Mouse (Mus musculus) hematopoietic stem cell, adult 5-6 weeks (primary cell): ENCODE data around the gene H2-Eb1. TPM values are rescaled to one million over a fixed set of nuclear protein-coding genes. Genes with fewer than 3 reads are reported as not detected.
A peak's percentile ranks its signal among the peaks of the same experiment; 100 is the strongest.

ENCODE experiments used
- ATAC-seq, 2 experiments: fragments of 125-278 bp in 1 of 2; replicated peaks in 1 of 2; 2 replicates each; pipeline ENCODE4 v1.8.0; 2016 to 2017; ENCODE audit warnings: inconsistent platforms in 2 of 2, mild to moderate bottlenecking in 2 of 2, moderate number of reproducible peaks in 2 of 2, low read depth in 1 of 2, moderate TSS enrichment in 1 of 2; ENCODE audit not compliant: low FRiP score in 2 of 2, poor library complexity in 2 of 2, severe bottlenecking in 2 of 2, insufficient read depth in 1 of 2, low TSS enrichment in 1 of 2
- total RNA-seq: library from RNA; stranded (forward); fragments of 172-1452, 232-1000 nt; gene quantifications from 2 replicates; pipeline ENCODE4 v1.2.3, GENCODE M21; 2017

H2-Eb1 gene
- total RNA-seq, 1 experiment from 2014 or later, result 64.4 TPM

DNA sequence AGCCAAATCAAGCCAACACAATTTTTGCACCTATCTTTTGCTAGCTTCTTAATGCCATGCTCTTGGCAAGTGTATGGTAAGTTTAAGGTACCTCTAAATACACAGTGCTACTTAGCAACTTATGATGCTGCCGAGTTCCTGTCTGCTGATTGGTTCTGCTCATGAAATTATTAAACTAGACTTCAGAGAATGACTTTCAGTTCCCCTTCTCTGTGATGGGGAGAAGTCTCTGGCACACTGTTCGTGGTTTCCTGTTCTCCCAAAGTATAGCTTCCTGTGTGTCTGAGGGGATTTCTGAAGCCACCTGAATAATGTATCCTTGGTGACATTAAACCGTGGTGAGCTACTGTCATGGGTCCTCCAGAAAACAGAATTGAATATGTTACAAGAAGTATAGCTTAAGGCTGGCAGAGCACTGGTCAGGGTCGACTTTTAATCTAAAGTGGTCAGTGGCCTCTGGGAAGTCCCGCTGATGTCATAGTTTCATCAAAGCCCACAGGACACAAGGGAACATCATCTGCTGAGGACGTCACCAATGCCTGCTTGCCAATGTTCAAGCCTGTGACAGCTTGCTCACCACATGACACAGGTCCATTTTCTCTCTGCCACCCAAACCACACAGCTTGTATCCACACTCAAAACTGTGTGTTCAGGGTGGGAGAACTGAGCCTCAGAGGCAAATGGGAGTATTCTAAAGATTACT, 42.1 kb downstream of the H2-Eb1 start:
- ATAC-seq, result peak; percentile 66 to 87

DNA sequence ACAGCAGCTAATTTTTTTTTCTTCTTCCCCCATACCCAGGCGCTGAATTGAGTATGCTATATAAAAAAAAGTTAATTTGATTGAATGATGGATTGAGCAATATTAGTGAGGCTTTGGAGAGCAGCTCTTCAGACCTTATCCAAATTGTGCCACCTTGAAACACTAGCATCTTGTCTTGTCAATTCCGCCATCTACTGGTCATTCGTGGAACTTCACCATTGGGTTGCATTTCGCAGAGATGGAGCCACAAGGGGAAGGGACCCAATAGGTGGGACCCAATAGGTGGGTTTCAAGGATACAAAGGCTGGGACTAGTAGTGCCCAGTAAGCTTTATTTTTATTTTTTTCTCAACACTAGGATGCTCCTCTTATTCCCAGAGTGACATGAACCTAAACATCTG, 43.8 kb downstream of the H2-Eb1 start:
- ATAC-seq, result peak; percentile 37 to 58; a peak in 3 of 4 replicates

DNA sequence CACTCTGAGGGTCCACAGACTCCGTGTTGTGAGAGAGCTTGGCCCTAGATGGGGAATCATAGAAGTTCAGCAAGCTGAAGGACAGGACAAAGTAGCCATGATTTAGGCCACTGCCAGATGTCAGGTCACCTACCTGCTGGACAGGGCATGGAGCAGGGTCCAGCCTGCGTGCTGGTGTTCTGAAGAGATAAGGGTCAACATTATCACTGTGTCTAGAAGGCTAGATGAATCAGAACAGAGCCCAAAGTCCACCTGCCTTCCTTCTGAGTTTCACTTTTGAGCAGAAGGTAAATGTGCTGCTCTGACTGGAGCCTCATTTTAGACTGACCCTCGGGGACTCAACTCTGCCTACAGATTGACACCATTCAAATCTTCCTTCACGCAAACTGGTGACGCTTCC, 48.9 kb downstream of the H2-Eb1 start, which contains the start of gene Btnl2:
Gene Btnl2, plus strand, starts transcription at position 284 of the 400 bp plus-strand sequence.
- ATAC-seq, result 0 out of 4 replicates have a peak, but pooled peaks of 1 of the 2 experiments have one; percentile 10

DNA sequence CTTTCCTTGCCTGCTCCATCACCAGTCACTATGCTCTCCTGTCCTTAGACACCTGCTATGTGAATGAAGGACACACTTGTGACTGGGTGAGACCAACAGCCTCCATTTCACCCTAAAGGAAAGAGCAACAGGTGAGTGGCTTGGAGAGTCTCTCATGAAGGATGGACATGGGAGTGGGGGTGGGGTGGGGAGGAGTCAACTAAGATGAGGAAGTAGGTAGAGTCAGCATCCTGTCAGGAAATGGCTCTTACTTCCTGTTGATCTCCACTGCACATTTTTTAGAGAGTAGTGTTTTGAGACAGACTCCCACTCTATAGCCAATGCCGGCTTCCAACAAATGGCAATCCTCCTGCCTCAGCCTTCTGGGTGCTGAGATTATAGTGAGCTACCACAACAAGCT, 49.3 kb downstream of the H2-Eb1 start:
- ATAC-seq, result peak; percentile 46 to 58; a peak in 2 of 4 replicates

DNA sequence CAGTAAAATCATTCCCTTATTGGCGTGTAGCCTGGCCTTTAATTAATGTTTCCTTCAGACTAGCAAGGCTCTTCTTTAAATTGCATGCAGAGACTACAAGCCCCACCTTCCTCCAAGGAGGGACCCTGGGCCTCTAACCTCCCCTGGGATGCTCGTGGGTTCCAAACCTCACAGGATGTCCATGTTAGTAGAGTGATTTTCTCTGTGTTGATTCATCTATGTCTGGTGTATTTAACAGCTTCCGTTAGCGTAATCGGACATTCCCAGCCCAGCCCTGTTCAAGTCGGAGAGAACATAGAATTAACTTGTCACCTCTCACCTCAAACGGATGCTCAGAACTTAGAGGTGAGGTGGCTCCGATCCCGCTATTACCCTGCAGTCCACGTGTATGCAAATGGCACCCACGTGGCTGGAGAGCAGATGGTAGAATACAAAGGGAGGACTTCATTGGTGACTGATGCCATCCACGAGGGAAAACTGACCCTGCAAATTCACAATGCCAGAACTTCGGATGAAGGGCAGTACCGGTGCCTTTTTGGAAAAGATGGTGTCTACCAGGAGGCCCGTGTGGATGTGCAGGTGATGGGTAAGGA, 57.4 kb downstream of the H2-Eb1 start:
- no peak for ATAC-seq

DNA sequence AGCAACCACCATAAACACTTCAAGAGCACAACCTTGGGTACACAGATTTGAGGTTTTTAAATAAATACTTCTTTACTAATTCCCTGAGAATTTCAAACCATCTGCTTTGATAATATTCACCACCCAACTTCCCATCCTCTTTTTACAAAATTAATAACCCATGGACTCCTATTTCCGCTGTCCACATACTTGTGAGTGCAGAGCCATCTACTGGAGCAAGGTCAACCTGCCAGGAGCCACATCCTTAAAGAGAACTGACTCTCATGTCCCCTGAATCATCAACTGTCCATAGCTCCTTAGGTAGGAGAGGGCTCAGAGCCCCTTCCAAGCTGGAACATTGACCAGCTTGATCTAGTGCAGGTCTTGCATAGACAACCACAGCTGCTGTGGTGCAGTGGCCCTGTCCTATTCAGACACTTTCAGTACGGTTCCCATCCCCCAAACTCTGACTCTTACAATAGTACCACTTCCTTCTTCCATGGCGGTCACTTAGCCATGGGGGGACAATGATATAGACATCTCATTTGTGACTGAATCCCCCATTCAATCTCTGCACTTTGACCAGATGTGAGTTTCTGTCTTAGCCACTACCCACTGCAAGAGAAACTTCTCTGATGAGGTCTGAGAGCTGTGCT, 58.1 kb downstream of the H2-Eb1 start:
- ATAC-seq, result no peak

DNA sequence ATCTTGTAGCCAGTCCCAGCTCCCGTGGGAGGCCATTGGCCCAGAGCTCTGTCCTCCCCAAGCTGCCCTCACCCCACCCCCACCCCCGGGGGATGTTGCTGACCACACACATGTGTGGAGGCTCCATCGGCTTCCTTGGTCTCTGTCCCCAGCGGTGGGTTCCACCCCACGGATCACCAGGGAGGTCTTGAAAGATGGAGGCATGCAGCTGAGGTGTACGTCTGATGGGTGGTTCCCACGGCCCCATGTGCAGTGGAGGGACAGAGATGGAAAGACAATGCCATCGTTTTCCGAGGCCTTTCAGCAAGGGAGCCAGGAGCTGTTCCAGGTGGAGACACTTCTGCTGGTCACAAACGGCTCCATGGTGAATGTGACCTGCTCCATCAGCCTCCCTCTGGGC, 59.4 kb downstream of the H2-Eb1 start:
- no peak for ATAC-seq

Other genes with a start within 250 kb of the H2-Eb1 start
- gene H2-Oa, start 213.5 kb upstream of the H2-Eb1 start, total RNA-seq, result 9.2 and 16.9 TPM in 2 replicates
- 88.1 and 135 TPM in 2 replicates for gene H2-DMa, start 186.3 kb upstream of the H2-Eb1 start, total RNA-seq
- 348 and 418 TPM in 2 replicates for gene Brd2, start 183.2 kb upstream of the H2-Eb1 start, total RNA-seq
- 4.6 and 6.4 TPM in 2 replicates for gene H2-DMb2, start 162.6 kb upstream of the H2-Eb1 start, total RNA-seq
- gene H2-DMb1, start 152.8 kb upstream of the H2-Eb1 start, total RNA-seq, result 51.5 and 55.9 TPM in 2 replicates
- gene Tap1, start 118.3 kb upstream of the H2-Eb1 start, total RNA-seq, result 130 and 164 TPM in 2 replicates
- gene Psmb9, start 118.1 kb upstream of the H2-Eb1 start, total RNA-seq, result 124 and 169 TPM in 2 replicates
- 392 and 482 TPM in 2 replicates for gene Psmb8, start 108.1 kb upstream of the H2-Eb1 start, total RNA-seq
- gene Tap2, start 102.3 kb upstream of the H2-Eb1 start, total RNA-seq, result 113 and 116 TPM in 2 replicates
- 60.2 and 91.1 TPM in 2 replicates for gene H2-Ob, start 67.0 kb upstream of the H2-Eb1 start, total RNA-seq
- gene H2-Ab1, start 48.2 kb upstream of the H2-Eb1 start, total RNA-seq, result 155 and 159 TPM in 2 replicates
- 66.5 and 77.4 TPM in 2 replicates for gene H2-Aa, start 18.0 kb upstream of the H2-Eb1 start, total RNA-seq
- gene H2-Eb2, start 19.8 kb downstream of the H2-Eb1 start, total RNA-seq, result 0.06 TPM in 1 of 2 replicates, not detected in the other
- not detected in 2 replicates for gene Btnl2, start 49.0 kb downstream of the H2-Eb1 start, total RNA-seq
- not detected in 2 replicates for gene Btnl1, start 71.3 kb downstream of the H2-Eb1 start, total RNA-seq
- 1.2 and 8.6 TPM in 2 replicates for gene BC051142, start 93.0 kb downstream of the H2-Eb1 start, total RNA-seq
- gene Btnl4, start 171.5 kb downstream of the H2-Eb1 start, total RNA-seq, result not detected in 2 replicates
- gene Btnl6, start 211.5 kb downstream of the H2-Eb1 start, total RNA-seq, result not detected in 2 replicates